Mouse (Mus musculus) cortical plate, adult 2 months (tissue): ENCODE data around the gene Alox12. TPM values are rescaled to one million over a fixed set of nuclear protein-coding genes. Genes with fewer than 3 reads are reported as not detected.
A peak's percentile ranks its signal among the peaks of the same experiment; 100 is the strongest.

Source experiments
- H3K27ac ChIP-seq: fragments of 200-500 bp; 2 replicates; pipeline ENCODE4 v1.5.1; 2012; ENCODE audit warnings: low read length, control low read depth, inconsistent platforms; ENCODE audit not compliant: insufficient read depth
- H3K4me1 ChIP-seq: fragments of 200-500 bp; 2 replicates; pipeline ENCODE4 v1.6.1; 2011; ENCODE audit warnings: low read length; ENCODE audit not compliant: control insufficient read depth, insufficient read depth
- H3K4me3 ChIP-seq: fragments of 200-500 bp; 2 replicates; pipeline ENCODE4 v1.5.1; 2011; ENCODE audit warnings: mild to moderate bottlenecking, low read length, control low read depth; ENCODE audit not compliant: insufficient read depth
- CTCF ChIP-seq: fragments of 200-500 bp; IDR thresholded peaks from 2 replicates; pipeline ENCODE4 v1.5.1; 2011; ENCODE audit warnings: mild to moderate bottlenecking, control low read depth, low read length; ENCODE audit not compliant: insufficient read depth; ENCODE audit errors: extremely low read depth
- POLR2A ChIP-seq: fragments of 200-500 bp; IDR thresholded peaks from 2 replicates; pipeline ENCODE4 v1.6.1; 2011; ENCODE audit warnings: mild to moderate bottlenecking, low read length, control low read depth; ENCODE audit not compliant: insufficient read depth; ENCODE audit errors: extremely low read depth
- polyA plus RNA-seq: library from polyadenylated mRNA; depleted of rRNA; stranded (reverse); fragments of >200 nt; gene quantifications from 2 replicates; pipeline ENCODE4 v1.2.3, GENCODE M21; 2012

The Alox12 gene
- polyA plus RNA-seq, 1 experiment: 1.5 TPM

GRCm38 (mm10) chr11:70225798-70226601 is 29.2 kb downstream of the Alox12 start:
- H3K27ac ChIP-seq: no peak overlapping the region

GRCm38 (mm10) chr11:70223724-70224123 is 31.4 kb downstream of the Alox12 start:
- H3K4me3 ChIP-seq: no peak overlapping the region
- peaks cover 7% of the 10 kb centered on the region for H3K4me1 ChIP-seq
- H3K27ac ChIP-seq: no peak overlapping the region
- TF ChIP-seq CTCF (no peak), POLR2A (no peak)

More at GRCm38 (mm10) chr11:70225798-70226601, 29.2 kb downstream of the Alox12 start:
- TF ChIP-seq CTCF (no peak), POLR2A (no peak)
- peak overlapping the region; percentile 15; the same call in 1 of the 2 replicates for H3K4me3 ChIP-seq
- H3K4me1 ChIP-seq: peaks cover 7% of the 10 kb centered on the region

GRCm38 (mm10) chr11:70221603-70222500 is 33.3 kb downstream of the Alox12 start:
- H3K4me3 ChIP-seq: peak overlapping the region; percentile 52
- H3K4me1 ChIP-seq: peaks cover 7% of the 10 kb centered on the region
- TF ChIP-seq CTCF (no peak), POLR2A (no peak)
- peak overlapping the region; percentile 49 for H3K27ac ChIP-seq

DNA sequence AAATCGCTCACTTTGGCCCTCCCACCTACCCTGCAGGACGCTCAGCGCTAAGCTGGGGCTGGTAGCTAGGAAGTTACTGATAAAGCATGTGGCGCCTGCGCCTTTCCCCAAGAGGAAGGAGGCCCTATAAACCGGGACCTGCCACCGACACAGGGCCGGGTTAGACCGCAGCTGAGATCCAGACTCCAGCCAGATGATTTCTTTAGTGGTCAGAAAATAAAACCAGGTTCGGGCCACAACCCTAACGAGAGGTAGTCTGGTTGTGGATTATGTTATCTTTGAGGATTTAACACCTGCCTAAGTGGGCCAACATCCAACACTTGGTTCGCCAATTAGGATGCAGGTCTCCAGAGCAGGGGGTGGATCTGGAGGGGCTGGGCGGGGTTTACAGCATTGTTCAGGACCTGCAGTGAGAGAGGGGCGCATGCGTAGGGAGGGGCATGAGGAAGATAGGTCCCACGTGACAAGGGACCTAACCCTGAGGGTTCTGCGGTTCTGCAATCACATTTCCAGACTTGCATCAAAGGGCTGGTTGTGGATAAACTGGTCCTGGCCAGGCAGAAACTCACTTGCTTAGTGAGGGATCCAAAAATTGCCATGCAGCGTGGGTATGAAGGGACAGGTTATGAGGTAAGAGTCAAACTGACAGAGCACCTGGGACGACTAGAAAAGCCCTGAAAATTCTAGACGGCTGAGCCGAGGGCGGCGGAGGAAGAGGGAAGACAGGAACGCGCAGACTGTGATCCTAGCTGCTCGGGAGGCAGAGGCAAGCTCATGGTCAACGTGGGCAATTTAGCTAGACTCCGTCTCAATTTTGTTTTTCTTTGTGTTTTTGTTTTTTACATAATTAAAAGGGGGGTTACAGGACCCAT is 34.2 kb downstream of the Alox12 start, which contains the start of gene Slc16a13:
Gene Slc16a13 (minus strand): TSS at position 334 of the 872 bp plus-strand sequence.
- no peaks in the 10 kb centered on the region for H3K4me1 ChIP-seq
- peak; percentile 100 for TF ChIP-seq POLR2A
- no peak for TF ChIP-seq CTCF
- peak within 1 kb of the TSS; percentile 52 for H3K4me3 ChIP-seq
- peak within 1 kb of the TSS; percentile 49 for H3K27ac ChIP-seq

DNA sequence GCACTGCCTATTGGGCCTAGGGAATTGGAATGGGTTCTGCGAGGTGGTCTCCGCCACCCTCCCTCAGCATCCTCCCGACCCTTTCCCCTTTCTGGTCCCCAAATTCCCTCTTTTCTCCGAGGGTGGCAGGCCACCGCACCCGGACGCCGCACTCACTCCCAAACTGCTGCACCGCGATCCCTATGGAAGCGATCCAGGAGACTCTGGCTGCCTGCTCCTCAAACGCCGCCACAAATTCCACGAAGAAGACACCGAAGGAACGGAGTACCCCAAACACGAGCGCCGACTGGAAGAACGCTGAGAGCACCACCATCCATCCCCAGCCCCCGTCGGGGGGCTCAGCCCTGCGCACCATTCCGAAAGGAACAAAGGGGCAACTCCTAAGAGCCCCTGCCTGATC is 34.8 kb downstream of the Alox12 start:
- Histone ChIP-seq H3K4me3 (peak overlapping the region; percentile 52), H3K4me1 (no peaks in the 10 kb centered on the region), H3K27ac (peak overlapping the region; percentile 5; the same call in 1 of the 2 replicates)
- TF ChIP-seq POLR2A: no peak
- TF ChIP-seq CTCF: no peak

- H3K4me3 ChIP-seq: peak overlapping the region; percentile 52
- H3K4me1 ChIP-seq: no peaks in the 10 kb centered on the region
- no peak for TF ChIP-seq POLR2A
- no peak for TF ChIP-seq CTCF
- H3K27ac ChIP-seq: peak overlapping the region; percentile 5; the same call in 1 of the 2 replicates
These were observed 35.3 kb downstream of the Alox12 start for GRCm38 (mm10) chr11:70219873-70220272.

- Histone ChIP-seq H3K4me3 (no peak overlapping the region; the same call in 1 of the 2 replicates), H3K27ac (no peak overlapping the region), H3K4me1 (no peaks in the 10 kb centered on the region)
- TF ChIP-seq POLR2A (no peak), CTCF (no peak)
These were observed 36.2 kb downstream of the Alox12 start for GRCm38 (mm10) chr11:70218741-70219470.

GRCm38 (mm10) chr11:70218039-70218438 is 37.1 kb downstream of the Alox12 start:
- no peak overlapping the region for H3K27ac ChIP-seq
- TF ChIP-seq CTCF: no peak
- no peak for TF ChIP-seq POLR2A
- no peak overlapping the region for H3K4me3 ChIP-seq
- no peaks in the 10 kb centered on the region for H3K4me1 ChIP-seq
